9 mouse cellular contexts compared by ENCODE assay signal in genomic region chr11:52167126-52167525, GRCm38 (mm10). TPM values are rescaled to one million over a fixed set of nuclear protein-coding genes. Genes with fewer than 3 reads are reported as not detected.
DNase-seq lines count a peak whose midpoint lies in the region; ATAC-seq and TF ChIP-seq lines count a peak whose summit lies in the region.
"Had no signal": no experiment of that assay in that cellular context is flagged by ENCODE, and none has a peak within 500 bp of the region (broad histone marks: within the 10 kb centered on the region; RNA-seq: fewer than 3 reads in every experiment).

No protein-coding gene starts in this region.

- peak; percentile 36 for DNase-seq in CD4-positive, CD25-positive, alpha-beta regulatory T cell, adult 2 months (ENCODE audit: low read depth, low spot score)
- DNase-seq in R1 (ENCODE audit: low read depth, low spot score) = peak; percentile 57
- peak; percentile 19 for DNase-seq in gastrocnemius, postnatal 25 days
- peak; percentile 21 for DNase-seq in kidney, adult 11 months
- peak; percentile 32 for DNase-seq in lung, adult 2 months
- DNase-seq in thymus, adult 2 months = peak; percentile 38
- no peak for DNase-seq in right cerebral cortex, postnatal 25 days

- no peak for TF ChIP-seq CTCF in lung, adult 2 months (IDR thresholded peaks at IDR 0.05; ENCODE audit: insufficient read depth, low read length)
- TF ChIP-seq CTCF in thymus, adult 2 months (IDR thresholded peaks at IDR 0.05; ENCODE audit: borderline replicate concordance, control insufficient read depth, extremely low read depth, insufficient read depth, low read length, poor library complexity) = no peak

- ATAC-seq in CD4-positive, CD25-positive, alpha-beta regulatory T cell, adult 4 months = no peak

- peak overlapping the region; percentile 19 for H3K4me3 ChIP-seq in lung, adult 2 months (replicated peaks; ENCODE audit: extremely low read depth, low read depth, low read length)
- H3K4me3 ChIP-seq in thymus, adult 2 months (ENCODE audit: control insufficient read depth, insufficient read depth, low read length) = no peak overlapping the region
- H3K4me3 ChIP-seq: erythroblast, embryonic 14.5 days had no signal

- no peak overlapping the region for H3K27ac ChIP-seq in thymus, adult 2 months (ENCODE audit: control insufficient read depth, insufficient read depth, low read length)

- H3K36me3 ChIP-seq in thymus, adult 2 months (ENCODE audit: control insufficient read depth, insufficient read depth, low read length) = no peaks in the 10 kb centered on the region

- TF ChIP-seq POLR2A in lung, adult 2 months (IDR thresholded peaks at IDR 0.05; ENCODE audit: borderline replicate concordance, extremely low read depth, low read depth, low read length) = no peak
- TF ChIP-seq POLR2A in thymus, adult 2 months (IDR thresholded peaks at IDR 0.05; ENCODE audit: control insufficient read depth, extremely low read depth, insufficient read depth, low read length, poor library complexity) = no peak

- 2% methylated on average over 21 of the region's 21 CpGs for WGBS in lung, adult 2 months
- WGBS in thymus, adult 2 months = 3% methylated on average over 21 of the region's 21 CpGs

- H3K27me3 ChIP-seq in thymus, adult 2 months (ENCODE audit: control insufficient read depth, insufficient read depth, low read length) = peaks cover 12% of the 10 kb centered on the region; the same call in 1 of the 2 replicates

- no peaks in the 10 kb centered on the region for H3K4me1 ChIP-seq in lung, adult 2 months (ENCODE audit: control insufficient read depth, insufficient read depth, low read length)
- H3K4me1 ChIP-seq in thymus, adult 2 months (replicated peaks; ENCODE audit: control insufficient read depth, insufficient read depth, low read length) = peaks cover 11% of the 10 kb centered on the region

RNA-seq across cellular contexts. Expression of gene Olfr1373, which starts 21.8 kb away (rescaled TPM):
- polyA plus RNA-seq in CD4-positive, CD25-positive, alpha-beta regulatory T cell, adult 4 months (2017; shearing (Covaris generic)) = not detected
- not detected for total RNA-seq in gastrocnemius, postnatal 25 days (2021)
- not detected in 2 replicates for polyA plus RNA-seq in lung, adult 2 months (2012; rRNA removed)
- not detected in 2 replicates for polyA plus RNA-seq in thymus, adult 2 months (2012; rRNA removed)
- polyA plus RNA-seq: erythroblast, embryonic 14.5 days had no signal

RNA-seq across cellular contexts. Expression of gene Olfr1371, which starts 46.7 kb away (rescaled TPM):
- polyA plus RNA-seq in CD4-positive, CD25-positive, alpha-beta regulatory T cell, adult 4 months (2017; shearing (Covaris generic)) = not detected
- not detected for total RNA-seq in gastrocnemius, postnatal 25 days (2021)
- polyA plus RNA-seq in lung, adult 2 months (2012; rRNA removed) = not detected in 2 replicates
- 0.15 TPM in 1 of 2 replicates, not detected in the other for polyA plus RNA-seq in thymus, adult 2 months (2012; rRNA removed)
- polyA plus RNA-seq: erythroblast, embryonic 14.5 days had no signal
